Mouse (Mus musculus): ENCODE measurements at regions not wholly inside any gene's neighbourhood (a gene's known extent, or its start where the extent isn't known, plus 50 kb on each side); places are given as distances from the start of the nearest gene placed in this dataset.
"Not testable (repeated sequence)": the region's sequence is repeated elsewhere in the genome, so short reads cannot be mapped to it uniquely, and the experiment has no call there.

DNA sequence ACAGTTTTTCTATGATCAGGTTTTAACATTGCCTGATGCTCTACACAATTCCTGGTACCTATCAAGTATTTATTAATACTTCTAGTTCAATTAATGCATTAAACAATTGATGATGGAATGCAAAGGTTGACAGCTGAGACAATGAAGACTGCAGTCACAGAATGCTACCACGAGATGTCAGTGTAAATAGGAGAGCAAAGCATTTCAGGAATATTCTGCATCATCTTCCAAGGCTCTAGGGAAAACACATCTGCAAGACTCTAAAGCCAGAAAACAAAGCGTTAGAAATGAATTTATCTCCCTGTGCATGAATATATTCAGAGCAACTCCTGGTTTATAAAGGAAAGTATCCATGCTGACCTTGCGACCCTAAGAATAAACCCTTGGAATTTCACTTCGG lies 210.6 kb downstream of the Trib2 start:
- H3K36me3 ChIP-seq (ENCODE audit: control insufficient read depth, insufficient read depth, low read length): no peaks in the 10 kb centered on the region
- no peaks in the 10 kb centered on the region for H3K4me1 ChIP-seq (ENCODE audit: control insufficient read depth, insufficient read depth, insufficient read length, low read length)
- H3K4me3 ChIP-seq (ENCODE audit: low read depth, low read length): no peak overlapping the region
- TF ChIP-seq CTCF (IDR thresholded peaks at IDR 0.05; ENCODE audit: extremely low read depth, insufficient read length, insufficient replicate concordance, low read depth, low read length): no peak
- TF ChIP-seq POLR2A (IDR thresholded peaks at IDR 0.05; ENCODE audit: low read depth, low read length): no peak
- 60% methylated on average over 4 of the region's 4 CpGs for WGBS
- H3K27ac ChIP-seq (ENCODE audit: insufficient read depth, low read depth, low read length): no peak overlapping the region
- H3K27me3 ChIP-seq (ENCODE audit: control insufficient read depth, insufficient read depth, low read length): no peaks in the 10 kb centered on the region

DNA sequence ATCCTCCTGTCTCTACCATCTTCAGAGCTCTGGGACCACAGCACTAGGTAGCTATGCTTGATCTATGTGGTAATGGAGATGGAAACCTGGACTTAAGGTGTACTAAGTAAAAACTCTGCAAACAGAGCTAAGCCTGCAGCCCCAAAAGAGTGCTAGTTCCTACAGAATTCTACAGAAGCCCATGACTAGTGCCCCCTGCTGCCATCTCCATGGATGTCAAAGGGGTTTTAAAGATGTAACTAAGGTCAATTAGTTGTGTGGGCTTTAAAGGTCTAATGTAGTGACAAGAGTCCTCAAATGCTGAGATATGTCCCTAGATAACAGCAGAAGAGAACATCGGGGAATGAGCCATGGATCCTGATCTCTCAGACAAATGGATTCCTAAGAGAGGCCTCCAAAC lies 212.1 kb downstream of the Trib2 start:
- Histone ChIP-seq H3K27me3 (ENCODE audit: control insufficient read depth, insufficient read depth, low read length) (no peaks in the 10 kb centered on the region), H3K36me3 (ENCODE audit: control insufficient read depth, insufficient read depth, low read length) (no peaks in the 10 kb centered on the region), H3K4me3 (ENCODE audit: low read depth, low read length) (no peak overlapping the region), H3K27ac (ENCODE audit: insufficient read depth, low read depth, low read length) (no peak overlapping the region), H3K4me1 (ENCODE audit: control insufficient read depth, insufficient read depth, insufficient read length, low read length) (no peaks in the 10 kb centered on the region)
- TF ChIP-seq POLR2A (IDR thresholded peaks at IDR 0.05; ENCODE audit: low read depth, low read length) (no peak), CTCF (IDR thresholded peaks at IDR 0.05; ENCODE audit: extremely low read depth, insufficient read length, insufficient replicate concordance, low read depth, low read length) (no peak)
- WGBS: 86% methylated on average over 1 of the region's 1 CpGs

GRCm38 (mm10) chr12:15603885-15604284 lies 212.8 kb downstream of the Trib2 start:
- Histone ChIP-seq H3K36me3 (ENCODE audit: control insufficient read depth, insufficient read depth, low read length) (no peaks in the 10 kb centered on the region), H3K4me1 (ENCODE audit: control insufficient read depth, insufficient read depth, insufficient read length, low read length) (no peaks in the 10 kb centered on the region), H3K27me3 (ENCODE audit: control insufficient read depth, insufficient read depth, low read length) (no peaks in the 10 kb centered on the region), H3K27ac (ENCODE audit: insufficient read depth, low read depth, low read length) (no peak overlapping the region), H3K4me3 (ENCODE audit: low read depth, low read length) (no peak overlapping the region)
- 69% methylated on average over 5 of the region's 5 CpGs for WGBS
- no peak for TF ChIP-seq POLR2A (IDR thresholded peaks at IDR 0.05; ENCODE audit: low read depth, low read length)
- TF ChIP-seq CTCF (IDR thresholded peaks at IDR 0.05; ENCODE audit: extremely low read depth, insufficient read length, insufficient replicate concordance, low read depth, low read length): no peak

- TF ChIP-seq POLR2A (IDR thresholded peaks at IDR 0.05; ENCODE audit: low read depth, low read length): no peak
- no peak for TF ChIP-seq CTCF (IDR thresholded peaks at IDR 0.05; ENCODE audit: extremely low read depth, insufficient read length, insufficient replicate concordance, low read depth, low read length)
- H3K4me3 ChIP-seq (ENCODE audit: low read depth, low read length): no peak overlapping the region
- no peaks in the 10 kb centered on the region for H3K36me3 ChIP-seq (ENCODE audit: control insufficient read depth, insufficient read depth, low read length)
- WGBS: 73% methylated on average over 5 of the region's 5 CpGs
- no peak overlapping the region for H3K27ac ChIP-seq (ENCODE audit: insufficient read depth, low read depth, low read length)
- H3K4me1 ChIP-seq (ENCODE audit: control insufficient read depth, insufficient read depth, insufficient read length, low read length): no peaks in the 10 kb centered on the region
- no peaks in the 10 kb centered on the region for H3K27me3 ChIP-seq (ENCODE audit: control insufficient read depth, insufficient read depth, low read length)
Measured at GRCm38 (mm10) chr12:15603319-15603718, 213.4 kb downstream of the Trib2 start.

DNA sequence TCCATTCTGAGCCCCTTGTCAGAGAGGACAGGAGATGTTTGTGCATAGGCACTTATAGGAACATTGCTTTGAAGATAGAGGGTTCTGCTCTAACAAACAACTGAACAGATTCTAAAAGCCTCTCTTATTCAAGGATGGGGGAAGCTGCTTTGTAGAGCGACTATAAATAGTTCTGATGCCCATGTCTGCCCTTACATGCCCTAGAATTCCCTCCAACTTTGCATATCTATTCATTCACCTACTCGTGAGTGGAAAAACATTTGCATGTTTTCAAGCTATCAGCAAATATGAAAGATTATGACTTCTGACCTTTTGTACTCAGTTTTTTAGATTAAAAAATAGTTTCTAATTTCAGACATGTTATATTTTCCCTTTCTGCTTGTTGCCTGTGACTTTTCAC lies 222.0 kb downstream of the Trib2 start:
- Histone ChIP-seq H3K27me3 (ENCODE audit: control insufficient read depth, insufficient read depth, low read length) (no peaks in the 10 kb centered on the region), H3K4me3 (ENCODE audit: low read depth, low read length) (no peak overlapping the region), H3K4me1 (ENCODE audit: control insufficient read depth, insufficient read depth, insufficient read length, low read length) (no peaks in the 10 kb centered on the region), H3K36me3 (ENCODE audit: control insufficient read depth, insufficient read depth, low read length) (no peaks in the 10 kb centered on the region), H3K27ac (ENCODE audit: insufficient read depth, low read depth, low read length) (no peak overlapping the region)
- 28% methylated on average over 2 of the region's 2 CpGs for WGBS
- TF ChIP-seq CTCF (IDR thresholded peaks at IDR 0.05; ENCODE audit: extremely low read depth, insufficient read length, insufficient replicate concordance, low read depth, low read length): no peak
- no peak for TF ChIP-seq POLR2A (IDR thresholded peaks at IDR 0.05; ENCODE audit: low read depth, low read length)

DNA sequence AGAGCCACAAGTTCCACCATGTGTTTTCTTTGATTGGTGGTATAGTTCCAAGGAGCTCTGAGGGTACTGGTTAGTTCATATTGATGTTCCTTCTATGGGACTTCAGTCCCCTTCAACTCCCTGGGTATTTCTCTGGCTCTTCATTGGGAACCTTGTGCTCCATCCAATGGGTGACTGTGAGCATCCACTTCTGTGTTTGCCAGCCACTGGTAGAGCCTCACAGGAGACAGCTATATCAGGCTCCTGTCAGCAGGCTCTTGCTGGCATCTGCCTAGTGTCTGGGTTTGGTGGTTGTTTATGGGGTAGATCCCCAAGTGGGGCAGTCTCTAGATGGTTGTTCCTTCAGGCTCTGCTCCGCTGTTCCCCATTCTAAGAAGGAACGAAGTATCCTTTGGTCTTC lies 228.9 kb downstream of the Trib2 start:
- H3K4me1 ChIP-seq (ENCODE audit: control insufficient read depth, insufficient read depth, insufficient read length, low read length); H3K4me3 ChIP-seq (ENCODE audit: low read depth, low read length); H3K36me3 ChIP-seq (ENCODE audit: control insufficient read depth, insufficient read depth, low read length); H3K27me3 ChIP-seq (ENCODE audit: control insufficient read depth, insufficient read depth, low read length); H3K27ac ChIP-seq (ENCODE audit: insufficient read depth, low read depth, low read length): not testable (repeated sequence)
- WGBS: 95% methylated on average over 2 of the region's 2 CpGs

GRCm38 (mm10) chr12:15586706-15587442 lies 229.8 kb downstream of the Trib2 start:
- H3K27me3 ChIP-seq (ENCODE audit: control insufficient read depth, insufficient read depth, low read length): no peaks in the 10 kb centered on the region
- no peak overlapping the region for H3K27ac ChIP-seq (ENCODE audit: insufficient read depth, low read depth, low read length)
- WGBS: 62% methylated on average over 4 of the region's 4 CpGs
- H3K4me1 ChIP-seq (ENCODE audit: control insufficient read depth, insufficient read depth, insufficient read length, low read length): no peaks in the 10 kb centered on the region
- no peaks in the 10 kb centered on the region for H3K36me3 ChIP-seq (ENCODE audit: control insufficient read depth, insufficient read depth, low read length)
- H3K4me3 ChIP-seq (ENCODE audit: low read depth, low read length): no peak overlapping the region
- TF ChIP-seq POLR2A (IDR thresholded peaks at IDR 0.05; ENCODE audit: low read depth, low read length): no peak
- TF ChIP-seq CTCF (IDR thresholded peaks at IDR 0.05; ENCODE audit: extremely low read depth, insufficient read length, insufficient replicate concordance, low read depth, low read length): no peak
